Mouse (Mus musculus): ENCODE results near the gene Vax1. TPM values are rescaled to one million over a fixed set of nuclear protein-coding genes. Genes with fewer than 3 reads are reported as not detected.

Gene Vax1
- total RNA-seq, 4 experiments from 2014 or later: not detected

GRCm38 (mm10) chr19:59169143-59169935 lies 517 bp downstream of the Vax1 start:
- no peak for DNase-seq

GRCm38 (mm10) chr19:59168386-59168905 lies 1.4 kb downstream of the Vax1 start:
- DNase-seq: no peak

- no peak for DNase-seq
These were observed 2.0 kb downstream of the Vax1 start for GRCm38 (mm10) chr19:59167871-59168270.

GRCm38 (mm10) chr19:59166879-59167278 lies 3.0 kb downstream of the Vax1 start:
- DNase-seq: no peak

- DNase-seq: no peak
These were observed 3.5 kb downstream of the Vax1 start for GRCm38 (mm10) chr19:59166311-59166761.

GRCm38 (mm10) chr19:59165577-59165976 lies 4.3 kb downstream of the Vax1 start:
- no peak for DNase-seq

GRCm38 (mm10) chr19:59164896-59165560 lies 4.8 kb downstream of the Vax1 start:
- DNase-seq: no peak

GRCm38 (mm10) chr19:59164111-59164510 lies 5.7 kb downstream of the Vax1 start:
- no peak for DNase-seq

- DNase-seq: no peak
These were observed 13.2 kb downstream of the Vax1 start for GRCm38 (mm10) chr19:59156702-59157101.

GRCm38 (mm10) chr19:59154171-59154570 lies 15.7 kb downstream of the Vax1 start:
- DNase-seq: no peak

GRCm38 (mm10) chr19:59145492-59146140 lies 24.2 kb downstream of the Vax1 start:
- no peak for DNase-seq

GRCm38 (mm10) chr19:59145064-59145463 lies 24.8 kb downstream of the Vax1 start:
- no peak for DNase-seq

- no peak for DNase-seq
These were observed 27.6 kb downstream of the Vax1 start for GRCm38 (mm10) chr19:59142206-59142605.

GRCm38 (mm10) chr19:59135387-59135786 lies 34.5 kb downstream of the Vax1 start:
- DNase-seq: no peak

- no peak for DNase-seq
These were observed 34.9 kb downstream of the Vax1 start for GRCm38 (mm10) chr19:59134916-59135315.

- DNase-seq: no peak
These were observed 36.7 kb downstream of the Vax1 start for GRCm38 (mm10) chr19:59133202-59133601.

- no peak for DNase-seq
These were observed 40.2 kb downstream of the Vax1 start for GRCm38 (mm10) chr19:59129671-59130070.

- no peak for DNase-seq
These were observed 41.2 kb downstream of the Vax1 start for GRCm38 (mm10) chr19:59128531-59129204.

- DNase-seq: no peak
These were observed 42.4 kb downstream of the Vax1 start for GRCm38 (mm10) chr19:59127424-59127823.
